Mouse (Mus musculus): Measurements from ENCODE around the gene Shank1.

GRCm38 (mm10) chr7:44337121-44337849 lies 27.2 kb downstream of the Shank1 start:
- TF ChIP-seq USF1 (IDR thresholded peaks at IDR 0.05; ENCODE audit: low read depth) (no peak), POLR2A (IDR thresholded peaks at IDR 0.05; ENCODE audit: insufficient read length, low read depth) (no peak), MYOD1 (IDR thresholded peaks at IDR 0.05; ENCODE audit: control insufficient read depth in 1 of 3, insufficient read length in 2 of 3, low read depth in 2 of 3) (no peak), MAX (IDR thresholded peaks at IDR 0.05; ENCODE audit: low read depth) (no peak), REST (IDR thresholded peaks at IDR 0.05; ENCODE audit: insufficient read depth, insufficient read length) (no peak), POLR2AphosphoS2 (IDR thresholded peaks at IDR 0.05; ENCODE audit: insufficient read length, low read depth) (no peak), E2F4 (IDR thresholded peaks at IDR 0.05; ENCODE audit: insufficient read depth) (no peak), SRF (IDR thresholded peaks at IDR 0.05; ENCODE audit: control insufficient read depth, insufficient read length, low read depth) (no peak)
